Mouse (Mus musculus) yolk sac, embryonic 10.5 days (tissue): ENCODE results near the gene Pnpla7.

Source experiments
- DNase-seq: peaks from one replicate; pipeline ENCODE4 v3.0.0-alpha.2; 2017; ENCODE audit warnings: low spot score

The Pnpla7 gene

DNA sequence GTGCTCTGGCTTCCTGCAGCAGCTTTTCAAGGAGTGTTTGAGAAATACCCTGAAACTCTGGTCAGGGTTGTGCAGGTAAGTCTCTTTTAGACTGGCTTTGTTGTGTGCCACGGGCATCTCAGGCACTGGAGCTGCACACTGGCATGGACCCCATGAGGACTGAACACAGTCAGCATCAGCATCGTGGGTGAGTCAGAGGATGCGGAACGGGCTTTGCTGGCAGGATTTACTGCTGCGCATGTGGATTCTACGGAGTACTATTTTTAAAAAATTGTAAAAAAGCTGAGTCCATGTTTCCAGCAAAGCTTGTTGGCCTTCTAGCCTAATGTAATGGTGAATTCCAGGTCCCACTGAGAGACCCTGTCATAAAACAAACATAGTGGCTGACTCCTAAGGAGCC lies 19.5 kb downstream of the Pnpla7 start:
- no peak for DNase-seq

DNA sequence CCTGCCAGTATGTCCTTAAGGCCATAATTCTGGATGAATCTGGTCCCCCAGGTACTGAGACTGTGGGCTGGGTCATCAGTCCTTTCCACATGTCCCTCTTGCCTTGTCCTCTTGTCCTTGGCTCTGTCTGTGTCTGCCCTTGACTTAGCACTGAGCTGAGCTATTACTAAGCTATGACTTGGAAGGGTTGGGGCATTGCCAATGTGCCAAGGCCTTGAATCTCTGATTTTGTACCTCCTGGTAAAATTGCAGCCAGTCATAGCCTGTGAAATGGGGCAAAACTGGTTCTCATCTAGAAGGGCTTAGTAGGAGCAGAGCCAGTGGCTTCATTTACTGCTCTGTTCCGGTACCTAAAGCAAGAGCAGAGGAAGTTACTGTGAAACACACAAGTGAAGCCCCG lies 20.6 kb downstream of the Pnpla7 start:
- DNase-seq: no peak

DNA sequence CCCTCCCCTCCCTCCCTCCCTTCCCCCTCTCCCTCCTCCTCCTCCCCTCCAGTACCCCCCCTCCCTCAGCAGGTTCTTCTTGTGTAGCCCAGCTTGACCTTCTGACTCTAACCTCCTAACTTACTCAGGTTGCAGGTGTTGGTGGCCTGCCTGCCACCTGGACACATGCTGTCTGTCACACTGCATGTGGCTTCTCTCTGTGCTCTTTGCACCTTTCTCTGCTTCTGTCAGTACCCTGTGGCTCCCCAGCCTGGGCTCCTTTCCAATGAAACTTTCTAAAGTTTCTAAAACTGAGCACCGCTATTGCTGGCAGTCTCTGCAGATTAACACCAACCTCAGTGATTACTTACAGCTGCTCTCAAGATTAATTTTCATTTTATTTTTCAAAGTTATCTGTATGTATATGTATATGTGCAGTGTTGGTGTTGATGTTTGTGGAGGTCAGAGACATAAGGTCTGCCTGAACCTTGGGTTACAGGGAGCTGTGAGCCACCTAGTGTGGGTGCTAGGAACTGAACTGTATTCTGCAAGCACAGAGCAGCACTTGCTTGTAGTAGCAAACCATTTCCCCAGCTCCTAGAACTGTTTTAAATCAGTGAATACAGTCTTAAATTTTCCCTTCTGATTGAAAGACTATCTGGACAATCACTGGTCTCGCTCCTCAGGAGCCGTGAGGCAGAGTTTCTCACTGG lies 24.9 kb downstream of the Pnpla7 start:
- peak; percentile 36 for DNase-seq

DNA sequence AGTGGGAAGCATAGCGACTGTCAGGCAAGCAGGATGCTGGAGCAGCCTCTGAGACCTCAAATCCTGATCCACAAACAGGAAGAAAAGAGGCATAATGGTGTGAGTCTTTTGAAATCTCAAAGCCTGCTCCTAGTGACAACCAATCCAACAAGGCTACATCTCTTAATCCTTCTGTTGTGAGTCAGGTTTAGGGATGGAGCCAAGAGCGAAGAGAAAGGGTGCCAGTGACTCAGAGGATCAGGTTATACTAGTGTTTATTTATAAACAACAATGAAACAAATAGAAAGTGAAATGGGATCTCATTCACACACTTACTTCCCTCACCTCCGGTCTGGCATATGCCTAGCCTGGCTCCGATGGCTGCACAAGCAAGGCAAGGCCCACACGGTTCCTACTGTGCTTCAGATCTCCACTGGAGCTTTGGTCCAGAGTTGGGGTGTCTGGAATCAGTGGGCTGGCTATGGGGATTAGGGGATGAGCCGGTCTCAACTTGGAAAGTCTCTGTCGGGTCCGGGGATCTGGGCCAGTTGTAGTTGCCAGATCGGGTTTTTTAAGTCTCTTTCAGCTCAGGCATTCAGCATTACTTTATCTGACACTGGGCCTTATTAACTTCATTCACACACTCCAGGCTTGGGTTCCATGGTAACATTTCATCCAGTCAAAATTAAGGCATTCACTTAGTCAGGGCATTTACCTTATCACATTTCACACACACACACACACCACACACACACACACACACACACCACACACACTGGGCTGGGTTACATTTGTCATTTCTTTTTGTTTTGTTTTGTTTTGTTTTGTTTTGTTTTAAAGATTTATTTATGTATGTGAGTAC lies 28.3 kb downstream of the Pnpla7 start:
- DNase-seq: no peak

DNA sequence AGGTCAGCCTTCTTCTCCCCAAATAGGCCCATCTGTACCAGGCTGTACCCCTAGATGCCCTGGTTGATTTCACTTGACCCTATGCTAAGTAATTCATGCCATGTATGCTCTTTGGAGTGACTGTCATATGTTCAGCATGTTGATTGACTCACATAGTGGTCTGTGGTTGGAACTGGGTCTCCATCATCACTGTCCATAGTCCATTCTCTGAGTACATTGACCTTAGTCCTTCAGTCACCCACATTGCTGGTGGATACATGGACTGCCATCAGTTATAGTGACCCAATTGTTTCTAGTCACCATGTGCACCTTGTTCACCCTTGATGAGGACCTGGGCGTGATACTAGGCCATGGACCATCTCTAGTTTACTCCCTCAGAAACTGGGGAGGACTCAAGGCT lies 30.9 kb downstream of the Pnpla7 start:
- DNase-seq: no peak

DNA sequence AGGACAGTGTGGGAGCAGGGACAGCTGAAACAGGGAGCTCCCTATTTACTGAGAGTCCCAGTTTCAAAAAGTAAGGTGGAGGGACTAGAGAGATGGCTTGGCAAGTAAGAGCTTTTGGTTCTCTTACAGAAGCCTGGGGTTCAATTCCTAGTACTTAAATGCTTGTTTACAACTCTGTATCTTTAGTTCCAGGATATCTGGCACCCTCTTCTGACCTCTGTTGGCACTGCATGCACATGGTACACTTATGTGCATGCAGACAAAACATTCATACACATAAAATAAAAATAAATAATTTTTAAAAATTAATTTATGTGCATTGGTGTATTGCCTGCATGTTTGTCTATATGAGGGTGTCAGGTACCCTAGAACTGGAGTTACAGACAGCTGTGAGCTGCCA lies 32.4 kb downstream of the Pnpla7 start:
- no peak for DNase-seq

DNA sequence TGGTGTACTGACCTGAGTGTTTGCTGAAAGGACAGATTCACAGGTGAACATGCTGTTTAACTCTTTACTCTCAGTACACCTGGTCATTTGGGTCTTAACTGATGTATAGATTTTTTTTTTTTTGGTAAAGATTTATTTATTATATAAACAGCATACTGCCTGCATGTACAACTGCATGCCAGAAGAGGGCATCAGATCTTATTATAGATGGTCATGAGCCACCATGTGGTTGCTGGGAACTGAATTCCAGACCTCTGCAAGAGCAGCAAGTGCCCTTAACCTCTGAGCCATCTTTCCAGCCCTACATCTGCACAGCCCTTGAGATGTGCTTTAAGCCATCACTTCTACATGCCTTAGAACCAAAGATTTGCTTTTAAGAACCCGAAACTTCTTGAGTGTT lies 46.8 kb downstream of the Pnpla7 start:
- no peak for DNase-seq

DNA sequence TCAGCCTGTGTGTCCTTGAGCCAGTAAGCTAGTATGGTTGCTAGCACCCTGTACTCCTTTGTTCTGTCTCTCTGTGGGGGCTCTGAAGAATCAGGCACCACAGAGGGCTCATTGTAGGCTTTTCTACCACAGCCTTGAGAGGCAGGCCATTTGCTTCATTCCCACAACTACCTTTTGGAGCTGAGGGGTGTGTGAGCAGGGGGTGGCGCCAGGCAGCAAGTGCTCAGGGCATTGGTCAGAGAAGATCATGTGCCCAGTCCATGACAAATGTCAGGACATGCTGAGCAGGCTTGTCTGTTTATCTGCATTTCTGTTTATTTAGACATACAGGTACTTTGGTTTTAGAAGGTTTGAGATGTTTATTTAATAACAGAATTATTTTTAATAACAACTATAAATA lies 49.3 kb downstream of the Pnpla7 start:
- DNase-seq: no peak

DNA sequence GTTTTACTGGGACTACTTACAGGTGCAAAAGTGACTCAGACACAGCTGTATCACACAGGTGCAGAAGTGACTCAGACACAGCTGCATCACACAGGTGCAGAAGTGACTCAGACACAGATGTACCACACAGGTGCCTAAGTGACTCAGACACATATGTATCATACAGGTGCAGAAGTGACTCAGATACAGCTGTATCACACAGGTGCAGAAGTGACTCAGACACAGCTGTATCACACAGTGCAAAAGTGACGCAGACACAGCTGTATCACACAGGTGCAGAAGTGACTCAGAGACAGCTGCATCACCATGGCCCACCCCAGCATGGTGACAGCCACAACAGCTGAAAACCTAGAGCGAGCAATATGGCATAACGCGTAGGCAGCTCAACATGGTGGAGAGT lies 59.2 kb downstream of the Pnpla7 start:
- DNase-seq: no peak

DNA sequence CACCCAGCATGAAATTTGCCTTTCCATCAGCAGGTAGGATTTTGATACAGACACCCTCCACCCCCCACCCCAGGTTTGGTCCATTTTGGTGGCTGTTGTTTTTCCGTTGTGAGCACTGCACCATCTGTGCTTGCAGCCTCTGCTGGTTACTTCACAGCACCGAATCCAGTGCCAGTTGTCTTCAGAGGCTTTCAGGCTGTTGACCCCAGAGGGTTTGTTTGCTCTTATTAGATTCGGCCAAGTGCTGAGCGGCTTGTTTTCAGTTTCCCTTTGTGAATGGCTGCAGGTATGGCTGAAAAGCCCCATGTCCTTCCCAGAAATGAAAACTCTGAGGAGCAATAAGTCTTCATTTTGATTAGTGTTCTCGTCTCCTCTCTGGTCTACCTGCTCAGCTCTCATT lies 64.3 kb downstream of the Pnpla7 start:
- DNase-seq: no peak

DNA sequence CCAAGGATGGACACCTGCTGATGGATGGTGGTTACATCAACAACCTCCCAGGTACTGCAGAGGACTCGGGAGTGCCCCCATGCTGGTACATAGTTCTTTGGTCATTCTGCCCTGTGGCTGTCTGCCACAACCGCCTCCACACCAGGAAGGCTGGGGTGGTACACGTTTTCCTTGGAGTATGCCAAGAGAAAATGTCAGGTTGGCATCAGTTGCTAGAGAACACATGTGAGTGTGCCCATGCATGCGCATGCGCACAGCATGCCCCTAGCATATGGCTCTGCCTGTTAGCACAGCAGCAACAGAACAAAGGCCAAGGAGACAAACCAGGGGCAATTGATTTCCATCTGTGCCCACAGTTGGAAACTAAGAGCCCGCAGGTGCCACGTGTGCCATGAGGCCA lies 75.1 kb downstream of the Pnpla7 start:
- DNase-seq: no peak

DNA sequence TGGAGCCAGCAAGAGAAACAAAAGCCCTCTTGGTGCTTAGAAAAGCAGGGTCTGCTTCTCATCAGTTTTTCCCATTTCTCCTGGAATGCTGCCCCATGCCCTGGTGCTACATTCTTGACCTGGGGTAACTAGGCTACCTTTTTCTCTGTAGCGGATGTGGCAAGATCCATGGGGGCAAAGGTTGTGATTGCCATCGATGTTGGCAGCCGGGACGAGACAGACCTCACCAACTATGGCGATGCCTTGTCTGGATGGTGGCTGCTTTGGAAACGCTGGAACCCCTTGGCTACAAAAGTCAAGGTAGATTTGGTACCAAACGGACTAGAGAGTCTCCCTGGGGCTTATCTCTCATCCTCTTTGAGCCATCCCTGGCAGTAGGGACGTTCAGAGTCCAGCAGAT lies 75.6 kb downstream of the Pnpla7 start:
- no peak for DNase-seq

DNA sequence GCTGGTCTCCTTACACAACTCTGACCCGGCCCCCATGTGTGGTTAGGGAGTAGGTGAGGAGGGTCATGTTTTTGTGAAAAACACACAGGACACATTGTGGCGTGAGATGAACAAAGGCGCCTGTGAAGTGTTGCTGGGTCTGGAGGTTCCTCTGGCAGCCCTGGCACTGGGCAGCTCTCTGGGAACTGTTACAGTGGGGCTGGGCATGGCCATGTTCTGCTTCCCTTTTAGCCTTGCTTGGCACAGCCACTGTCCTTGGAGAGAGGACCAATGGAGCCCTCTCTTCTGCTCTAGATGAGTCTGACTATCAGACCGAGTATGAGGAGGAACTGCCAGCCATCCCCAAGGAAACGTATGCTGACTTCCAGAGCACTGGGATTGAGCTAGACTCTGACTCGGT lies 77.3 kb downstream of the Pnpla7 start:
- DNase-seq: no peak

DNA sequence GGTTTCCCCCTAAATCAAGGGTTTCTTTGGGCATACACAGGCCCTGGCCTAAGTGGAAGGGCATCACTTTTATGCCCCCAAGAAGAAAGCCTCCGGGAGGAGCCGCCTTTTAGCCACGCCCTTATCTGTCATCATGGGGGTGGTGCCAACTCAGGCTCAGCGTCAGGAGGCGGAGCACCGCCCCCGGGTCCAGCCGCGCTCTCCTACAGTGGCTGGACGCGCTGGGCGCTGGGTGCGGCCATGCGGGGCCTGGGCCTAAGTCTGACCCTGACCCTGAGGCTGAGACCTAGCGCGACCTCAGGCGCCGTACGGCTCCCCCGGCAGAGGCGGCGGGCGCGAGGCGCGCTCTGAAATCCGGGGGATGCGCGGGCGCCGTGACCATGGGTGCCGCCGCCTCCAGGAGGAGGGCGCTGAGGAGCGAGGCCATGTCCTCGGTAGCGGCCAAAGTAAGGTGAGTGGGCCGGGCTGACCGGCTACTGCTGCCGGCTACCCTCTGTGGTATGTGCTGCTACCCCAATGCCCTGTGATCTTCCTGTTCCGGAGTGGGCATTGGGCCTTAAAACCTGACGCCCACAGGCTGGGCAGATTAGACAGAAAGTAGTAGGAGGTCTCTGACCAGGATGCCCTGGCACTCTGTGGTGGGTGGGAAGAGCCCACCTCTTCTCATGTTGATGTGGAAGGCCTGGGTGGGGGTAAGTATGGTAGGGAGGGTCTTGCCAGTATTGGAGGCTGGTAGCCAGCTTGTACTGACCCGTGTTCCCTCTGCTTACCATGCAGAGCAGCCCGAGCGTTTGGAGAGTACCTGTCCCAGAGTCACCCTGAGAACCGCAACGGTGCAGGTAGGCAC lies 78.6 kb downstream of the Pnpla7 start, which contains the start of gene Nsmf:
Gene Nsmf (plus strand): TSS at position 135 of the 847 bp plus-strand sequence.
- peak; percentile 87 for DNase-seq

DNA sequence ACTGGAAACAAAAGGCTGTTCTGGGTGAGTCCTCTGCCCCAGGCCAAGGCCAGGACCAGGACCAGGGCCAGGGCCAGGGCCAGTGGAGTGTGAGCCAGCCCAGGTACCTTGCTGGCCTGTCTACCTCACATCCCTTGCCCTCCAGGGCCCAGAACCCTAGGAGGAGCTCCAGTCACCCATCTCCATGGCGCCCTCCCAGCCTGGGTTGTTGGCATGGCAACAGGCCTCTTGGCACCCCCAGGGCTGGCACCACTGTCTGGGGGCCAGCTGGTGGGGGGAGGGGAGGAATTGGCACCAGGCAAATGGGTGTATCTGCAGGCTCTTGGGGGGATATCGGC lies 79.2 kb downstream of the Pnpla7 start:
- DNase-seq: no peak

DNA sequence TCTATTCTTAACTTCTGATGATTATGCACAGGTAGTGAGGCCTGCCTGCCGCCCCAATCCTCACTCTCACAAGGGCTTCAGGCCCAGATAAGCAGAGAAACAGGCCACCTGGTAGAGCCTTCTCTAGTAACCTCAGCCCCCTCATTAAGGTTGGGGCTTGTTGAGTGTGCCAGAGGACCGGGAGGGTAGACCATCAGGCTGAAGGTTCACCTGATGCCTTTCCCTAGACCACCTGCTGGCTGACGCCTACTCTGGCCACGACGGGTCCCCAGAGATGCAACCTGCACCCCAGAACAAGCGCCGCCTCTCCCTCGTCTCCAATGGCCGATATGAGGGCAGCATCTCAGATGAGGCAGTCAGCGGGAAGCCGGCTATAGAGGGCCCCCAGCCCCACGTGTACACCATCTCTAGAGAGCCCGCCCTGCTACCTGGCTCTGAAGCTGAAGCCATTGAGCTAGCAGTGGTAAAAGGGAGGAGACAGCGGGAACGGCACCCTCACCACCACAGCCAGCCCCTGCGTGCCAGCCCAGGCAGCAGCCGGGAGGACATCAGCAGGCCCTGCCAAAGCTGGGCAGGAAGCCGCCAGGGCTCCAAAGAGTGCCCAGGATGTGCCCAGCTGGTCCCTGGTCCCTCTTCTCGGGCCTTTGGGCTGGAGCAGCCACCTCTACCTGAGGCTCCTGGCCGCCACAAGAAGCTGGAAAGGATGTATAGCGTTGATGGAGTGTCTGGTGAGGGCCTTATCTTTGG lies 79.7 kb downstream of the Pnpla7 start:
- no peak for DNase-seq

DNA sequence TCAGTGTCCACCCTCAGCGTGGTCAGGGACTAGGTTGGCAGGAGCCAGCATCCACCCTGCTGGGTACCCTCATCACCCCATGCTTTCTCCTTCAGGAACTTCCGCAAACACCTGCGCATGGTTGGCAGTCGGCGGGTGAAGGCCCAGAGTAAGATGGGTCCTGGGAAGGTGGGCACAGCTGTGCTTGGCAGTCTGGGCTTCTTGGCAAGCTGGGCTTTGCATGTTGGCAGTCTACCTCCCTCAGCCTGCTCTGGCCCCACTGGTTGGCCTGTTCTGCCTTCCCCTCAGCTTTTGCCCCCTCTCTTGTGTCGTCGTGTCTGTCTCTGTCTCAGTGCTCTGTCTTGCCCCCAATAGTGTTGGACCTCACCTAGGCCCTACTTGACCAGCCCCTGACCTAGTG lies 83.1 kb downstream of the Pnpla7 start:
- DNase-seq: no peak

DNA sequence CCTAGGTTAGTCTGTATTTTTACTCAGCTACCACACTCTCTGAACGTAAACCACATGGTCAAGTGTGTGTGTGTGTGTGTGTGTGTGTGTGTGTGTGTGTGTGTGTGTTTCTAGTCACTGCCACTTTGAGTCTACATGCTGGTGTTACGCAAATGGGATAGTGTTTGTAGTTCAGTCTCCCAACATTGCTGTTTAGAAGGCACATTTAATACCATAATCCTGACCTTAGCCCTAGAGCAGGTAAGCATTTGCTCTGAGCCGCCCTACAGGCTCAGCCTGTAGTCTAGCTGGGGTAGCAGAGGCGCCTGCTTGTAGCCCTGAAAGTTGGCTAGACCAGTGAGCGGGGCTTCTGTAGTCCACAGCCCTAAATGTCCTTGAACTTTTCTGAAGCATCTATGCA lies 87.7 kb downstream of the Pnpla7 start:
- DNase-seq: no peak

DNA sequence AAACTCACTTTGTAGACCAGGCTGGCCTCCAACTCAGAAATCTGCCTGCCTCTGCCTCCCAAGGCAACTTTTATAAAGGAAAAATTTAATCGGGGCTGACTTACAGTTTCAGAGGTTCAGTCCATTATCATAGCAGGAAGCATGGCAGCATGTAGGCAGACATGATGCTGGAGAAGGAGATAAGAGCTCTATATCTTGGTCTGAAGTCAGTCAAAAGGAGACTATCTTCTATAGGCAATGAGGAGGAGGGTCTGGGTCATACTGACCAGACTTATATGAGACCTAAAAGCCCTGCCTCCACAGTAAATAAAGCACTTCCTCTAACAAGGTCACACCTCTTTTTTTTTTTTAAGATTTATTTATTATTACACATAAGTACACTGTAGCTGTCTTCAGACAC lies 88.5 kb downstream of the Pnpla7 start:
- no peak for DNase-seq

DNA sequence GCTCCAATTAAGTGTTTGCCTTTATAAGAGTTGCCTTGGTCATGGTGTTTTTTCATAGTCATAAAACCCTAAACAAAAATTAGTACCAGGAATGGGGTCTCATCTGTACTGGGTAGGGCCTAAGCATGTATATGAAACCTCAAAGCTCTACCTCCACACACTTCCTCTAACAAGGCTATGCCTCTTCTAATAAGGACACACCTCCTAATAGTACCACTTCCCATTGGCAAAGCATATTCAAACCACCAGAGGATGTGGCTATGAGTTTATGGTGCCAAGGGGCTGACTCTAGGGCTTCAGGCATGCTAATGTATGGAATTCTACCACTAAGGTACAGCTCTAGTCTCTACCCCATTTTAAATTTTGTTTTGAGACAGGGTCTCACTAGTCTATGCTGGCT lies 89.7 kb downstream of the Pnpla7 start:
- DNase-seq: no peak

DNA sequence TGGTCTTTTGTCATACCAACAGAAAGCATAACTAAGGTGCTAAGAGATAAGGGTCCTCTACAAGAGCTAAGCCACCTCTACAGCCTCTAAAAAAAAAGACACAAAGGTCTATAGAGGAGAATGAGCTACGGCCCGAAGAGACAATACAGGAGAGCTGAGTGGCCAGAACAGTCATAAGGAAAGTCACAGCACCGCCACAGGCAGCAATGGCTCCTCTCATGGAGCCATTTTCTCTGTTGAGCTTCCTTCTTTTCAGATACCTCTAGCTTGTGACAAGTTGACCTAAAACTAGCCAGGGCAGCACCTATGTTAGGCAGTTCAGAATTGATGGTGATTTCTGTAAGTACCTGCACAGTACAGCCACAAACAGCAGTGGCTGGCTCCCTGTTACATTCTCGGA lies 90.7 kb downstream of the Pnpla7 start:
- DNase-seq: no peak

DNA sequence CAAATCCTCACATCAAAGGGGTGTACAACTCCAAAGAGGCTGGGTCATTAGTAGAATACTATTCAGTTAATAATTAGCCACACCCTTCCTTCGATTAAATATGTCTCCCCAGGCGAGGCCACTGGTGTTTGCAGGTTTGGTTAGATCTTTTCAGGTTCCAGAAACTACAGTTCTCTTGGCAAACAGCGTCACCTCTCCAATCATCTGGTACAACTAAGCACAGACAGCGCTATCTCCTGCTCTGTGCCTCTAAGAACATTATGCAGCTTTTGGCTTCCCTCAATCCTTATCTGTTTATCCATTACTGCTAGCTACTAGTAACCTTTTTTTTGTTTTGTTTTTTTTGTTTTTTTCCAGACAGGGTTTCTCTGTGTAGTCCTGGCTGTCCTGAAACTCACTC lies 93.7 kb downstream of the Pnpla7 start:
- DNase-seq: peak; percentile 7
